Mouse (Mus musculus): ENCODE results near the gene Fer1l4.

DNA sequence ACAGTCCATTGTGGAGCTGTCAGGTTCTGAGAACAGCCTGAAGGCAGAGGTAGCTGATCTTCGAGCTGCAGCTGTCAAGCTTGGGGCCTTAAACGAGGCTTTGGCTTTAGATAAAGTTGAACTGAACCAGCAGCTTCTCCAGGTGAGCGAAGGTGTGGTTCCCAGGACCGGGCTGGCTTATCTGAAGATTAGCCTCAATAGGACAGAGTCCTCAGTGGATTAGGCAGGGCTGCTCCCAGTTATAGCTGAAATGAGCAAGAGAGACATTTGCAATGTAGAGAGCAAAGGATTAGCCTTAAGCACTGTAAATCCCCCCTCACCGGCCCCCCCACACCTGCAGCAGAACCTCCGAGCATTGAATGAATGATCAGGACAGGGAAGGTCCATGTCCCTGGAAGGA is 79.4 kb downstream of the Fer1l4 start:
- TF ChIP-seq POLR2A (IDR thresholded peaks at IDR 0.05; ENCODE audit: low read depth, low read length): no peak
- no peak for TF ChIP-seq ZKSCAN1 (IDR thresholded peaks at IDR 0.05; ENCODE audit: borderline replicate concordance, low read depth, low read length)
- no peak for TF ChIP-seq POLR2AphosphoS2 (IDR thresholded peaks at IDR 0.05; ENCODE audit: low read depth, low read length)
- no peak for TF ChIP-seq ELF1 (IDR thresholded peaks at IDR 0.05; ENCODE audit: low read depth, low read length)
- TF ChIP-seq CTCF (conservative IDR thresholded peaks at IDR 0.05 in 1 of 2, IDR thresholded peaks at IDR 0.05 in 1 of 2; ENCODE audit: low read depth in 2 of 2, low read length in 2 of 2): no peak
- no peak for TF ChIP-seq MEF2A (IDR thresholded peaks at IDR 0.05; ENCODE audit: borderline replicate concordance, low read depth, low read length)
- TF ChIP-seq E2F4 (IDR thresholded peaks at IDR 0.05; ENCODE audit: insufficient replicate concordance, low read depth, low read length): no peak
